24 mouse cellular contexts compared by ENCODE assay signal in the genomic region with DNA sequence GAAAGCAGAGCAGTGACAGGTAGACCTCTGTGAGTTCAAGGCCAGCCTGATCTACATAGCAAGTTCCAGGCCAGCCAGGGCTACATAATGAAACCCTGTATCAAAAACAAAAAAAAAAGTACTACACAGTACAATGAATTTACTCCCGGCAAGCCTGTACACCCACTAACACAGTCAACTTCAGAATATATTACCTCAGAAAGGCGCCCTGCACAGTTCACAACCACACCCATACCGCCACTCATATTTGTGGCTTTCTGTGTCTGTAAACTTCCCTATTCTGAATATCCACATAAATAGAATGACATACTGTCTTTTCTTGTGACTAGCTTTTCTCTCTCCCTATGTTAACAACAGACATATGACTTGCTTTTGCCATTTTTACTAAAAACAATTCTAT. TPM values are rescaled to one million over a fixed set of nuclear protein-coding genes. Genes with fewer than 3 reads are reported as not detected.
A peak's percentile ranks its signal among the peaks of the same experiment; 100 is the strongest.
DNase-seq lines count a peak whose midpoint lies in the region; ATAC-seq and TF ChIP-seq lines count a peak whose summit lies in the region.
"Had no signal": no experiment of that assay in that cellular context is flagged by ENCODE, and none has a peak within 500 bp of the region (broad histone marks: within the 10 kb centered on the region; RNA-seq: fewer than 3 reads in every experiment).

No protein-coding gene starts in this region.

- no peak overlapping the region for H3K4me2 ChIP-seq in hindbrain, embryonic 11.5 days (replicated peaks; ENCODE audit: low read depth, low read length)
- H3K4me2 ChIP-seq: embryonic facial prominence, embryonic 13.5 days; midbrain, embryonic 12.5 days; neural tube, embryonic 13.5 days; stomach, embryonic 15.5 days had no signal

- WGBS in hindbrain, embryonic 11.5 days = 96% methylated on average over 3 of the region's 3 CpGs

- ATAC-seq in G1E (ENCODE audit: extremely low read depth, insufficient number of reproducible peaks, low FRiP score, poor library complexity, severe bottlenecking) = peak; percentile 74
- ATAC-seq in hematopoietic stem cell, adult 5-6 weeks (replicated peaks in 1 of 2; ENCODE audit: insufficient read depth in 1 of 2, low FRiP score in 2 of 2, low TSS enrichment in 1 of 2, low read depth in 1 of 2, poor library complexity in 2 of 2, severe bottlenecking in 2 of 2) = peak; percentile 65 to 77
- ATAC-seq in neutrophil, adult 5-6 weeks (ENCODE audit: extremely low read depth, insufficient number of reproducible peaks, low FRiP score, poor library complexity, severe bottlenecking) = peak; percentile 55; the same call in 1 of the 2 replicates
- ATAC-seq in erythroblast, adult 5-6 weeks (replicated peaks; ENCODE audit: low FRiP score, poor library complexity, severe bottlenecking) = no peak
- no peak for ATAC-seq in hindbrain, embryonic 11.5 days (ENCODE audit: low FRiP score)
- ATAC-seq: forebrain, embryonic 16.5 days; liver, postnatal 0 days had no signal

- peaks cover 30% of the 10 kb centered on the region for H3K36me3 ChIP-seq in G1E (replicated peaks)
- H3K36me3 ChIP-seq in hindbrain, embryonic 11.5 days (ENCODE audit: control insufficient read depth, insufficient read depth, low read length) = no peaks in the 10 kb centered on the region
- H3K36me3 ChIP-seq: stomach, embryonic 15.5 days had no signal

- peaks cover 54% of the 10 kb centered on the region for H3K4me1 ChIP-seq in G1E (ENCODE audit: insufficient read depth, low read depth, low read length)
- H3K4me1 ChIP-seq in hindbrain, embryonic 11.5 days (replicated peaks; ENCODE audit: control insufficient read depth, insufficient read depth, low read length) = no peaks in the 10 kb centered on the region
- H3K4me1 ChIP-seq: hindbrain, embryonic 10.5 days; midbrain, embryonic 12.5 days; stomach, embryonic 15.5 days had no signal

- no peak overlapping the region for H3K27ac ChIP-seq in hindbrain, embryonic 11.5 days (ENCODE audit: low read depth, low read length)
- H3K27ac ChIP-seq: embryonic facial prominence, embryonic 13.5 days; hindbrain, embryonic 10.5 days; midbrain, embryonic 12.5 days; neural tube, embryonic 13.5 days; stomach, embryonic 15.5 days had no signal

- H3K4me3 ChIP-seq in G1E (ENCODE audit: low read depth, low read length) = no peak overlapping the region
- no peak overlapping the region for H3K4me3 ChIP-seq in hindbrain, embryonic 11.5 days (ENCODE audit: low read depth, low read length)
- H3K4me3 ChIP-seq: embryonic facial prominence, embryonic 13.5 days; hindbrain, embryonic 10.5 days; midbrain, embryonic 12.5 days; neural tube, embryonic 13.5 days; stomach, embryonic 15.5 days had no signal

- TF ChIP-seq CTCF in G1E (IDR thresholded peaks at IDR 0.05; ENCODE audit: low read depth, low read length) = no peak

- no peak overlapping the region for H3K9ac ChIP-seq in hindbrain, embryonic 11.5 days (ENCODE audit: low read depth, low read length)
- H3K9ac ChIP-seq: embryonic facial prominence, embryonic 13.5 days; liver, postnatal 0 days; midbrain, embryonic 12.5 days; neural tube, embryonic 13.5 days; stomach, embryonic 15.5 days had no signal

- no peaks in the 10 kb centered on the region for H3K9me3 ChIP-seq in G1E (replicated peaks)
- H3K9me3 ChIP-seq in hindbrain, embryonic 11.5 days (ENCODE audit: control insufficient read depth, low read length) = no peaks in the 10 kb centered on the region
- H3K9me3 ChIP-seq: embryonic facial prominence, embryonic 13.5 days; hindbrain, embryonic 10.5 days; midbrain, embryonic 12.5 days; neural tube, embryonic 13.5 days; stomach, embryonic 15.5 days had no signal

- H3K27me3 ChIP-seq in G1E (ENCODE audit: insufficient read depth, low read length) = no peaks in the 10 kb centered on the region
- no peaks in the 10 kb centered on the region for H3K27me3 ChIP-seq in hindbrain, embryonic 11.5 days (ENCODE audit: control insufficient read depth, insufficient read depth, low read length)
- H3K27me3 ChIP-seq: embryonic facial prominence, embryonic 13.5 days; midbrain, embryonic 12.5 days; neural tube, embryonic 13.5 days; stomach, embryonic 15.5 days had no signal

- DNase-seq in A20 (ENCODE audit: low read depth, low spot score) (peak; percentile 26), G1E (ENCODE audit: low spot score) (peak; percentile 18)
- no peak for DNase-seq in hindbrain, embryonic 11.5 days (ENCODE audit: low spot score)
- no peak for DNase-seq in left cerebral cortex, postnatal 4 days
- DNase-seq: adrenal gland, postnatal 10 days; cerebellum, adult 9-11 months; gastrocnemius, postnatal 36 days; kidney, adult 9 months; layer of hippocampus, postnatal 36 days; liver; liver, postnatal 0 days; lung, postnatal 14 days; right cerebral cortex, postnatal 14 days; spleen, adult 18-20 months; thymus, adult 18-20 months had no signal

- intact Hi-C loops in left cerebral cortex, postnatal 4 days (cut with DNase I) = no loop called here

RNA-seq across cellular contexts. Expression of a gene that starts 27.4 kb away (rescaled TPM):
- 105 and 123 TPM in 2 replicates for total RNA-seq in G1E (2014; fragmentation: Nextera tagmentation)
- 79.6 and 97.8 TPM in 2 replicates for total RNA-seq in G1E (2017)
- 10.6 and 12.1 TPM in 2 replicates for polyA plus RNA-seq in G1E (2012)
- total RNA-seq in hematopoietic stem cell, adult 5-6 weeks (2017) = 55.9 and 77.6 TPM in 2 replicates
- total RNA-seq in neutrophil, adult 5-6 weeks (2017) = 14.6 and 16.1 TPM in 2 replicates
- 84.9 and 85.9 TPM in 2 replicates for total RNA-seq in erythroblast, adult 5-6 weeks (2015; ENCODE audit: low replicate concordance)
- total RNA-seq in erythroblast, adult 5-6 weeks (2017; ENCODE audit: low replicate concordance) = 93.2 and 111 TPM in 2 replicates
- 58.5 and 73.2 TPM in 2 replicates for polyA plus RNA-seq in hindbrain, embryonic 11.5 days (2014; fragmentation: Nextera tagmentation; extraction: Ambion mirVana)
- 10 to 100 TPM; 67.9 to 74.0 TPM for total RNA-seq in left cerebral cortex, postnatal 4 days (2021)

Comparison
In these comparisons a context has a peak if more than half of its experiments do, and no peak if none do; other contexts are left out.
1. DNase-seq: peak in A20 (single experiment) and G1E (single experiment); none in hindbrain, embryonic 11.5 days (single experiment) and left cerebral cortex, postnatal 4 days (single experiment).
2. ATAC-seq: peak in G1E (single experiment), hematopoietic stem cell, adult 5-6 weeks (2 of 2) and neutrophil, adult 5-6 weeks (single experiment); none in erythroblast, adult 5-6 weeks (single experiment) and hindbrain, embryonic 11.5 days (single experiment).